Mouse (Mus musculus): ENCODE measurements around the gene E130308A19Rik. TPM values are rescaled to one million over a fixed set of nuclear protein-coding genes. Genes with fewer than 3 reads are reported as not detected.
A peak's percentile ranks its signal among the peaks of the same experiment; 100 is the strongest.

E130308A19Rik gene
- polyA plus RNA-seq, 1 experiment, result 3.0 TPM

DNA sequence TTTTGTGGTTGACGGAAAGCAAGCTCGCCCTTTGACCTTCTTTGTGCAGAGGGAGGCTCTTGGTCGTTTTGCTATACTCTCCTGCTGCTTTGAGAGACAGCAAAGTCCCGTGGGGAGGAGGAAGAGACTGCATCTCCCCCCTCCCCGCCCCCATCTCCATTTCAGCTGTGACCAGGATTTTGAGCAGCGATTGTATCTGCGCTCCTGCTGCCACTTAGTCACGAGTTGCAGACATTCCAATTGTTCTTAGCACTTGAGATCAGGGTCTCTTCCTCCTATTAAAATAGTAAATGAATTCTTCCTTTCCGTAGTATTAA lies 180.8 kb downstream of the E130308A19Rik start:
- Histone ChIP-seq H3K4me2 (ENCODE audit: low read depth) (peak overlapping the region; percentile 80), H3K4me3 (peak overlapping the region; percentile 65), H3K36me3 (ENCODE audit: control insufficient read depth, insufficient read depth) (no peaks in the 10 kb centered on the region), H3K79me2 (ENCODE audit: control insufficient read depth, insufficient read depth) (peaks cover 25% of the 10 kb centered on the region), H3ac (ENCODE audit: control insufficient read depth, insufficient read length) (peak overlapping the region; percentile 37), H3K27me3 (ENCODE audit: control insufficient read depth, insufficient read depth, insufficient read length) (no peaks in the 10 kb centered on the region)
- TF ChIP-seq CEBPB (IDR thresholded peaks at IDR 0.05; ENCODE audit: insufficient read depth, poor library complexity, severe bottlenecking) (no peak), MYOD1 (IDR thresholded peaks at IDR 0.05; ENCODE audit: control insufficient read depth in 1 of 3, insufficient read length in 2 of 3, low read depth in 2 of 3) (peak in 1 of 3 experiments; percentile 21)

GRCm38 (mm10) chr4:59807521-59807920 lies 181.5 kb downstream of the E130308A19Rik start:
- Histone ChIP-seq H3K4me2 (ENCODE audit: low read depth) (peak overlapping the region; percentile 80), H3K27me3 (ENCODE audit: control insufficient read depth, insufficient read depth, insufficient read length) (no peaks in the 10 kb centered on the region), H3ac (ENCODE audit: control insufficient read depth, insufficient read length) (no peak overlapping the region), H3K36me3 (ENCODE audit: control insufficient read depth, insufficient read depth) (no peaks in the 10 kb centered on the region), H3K4me3 (peak overlapping the region; percentile 65), H3K79me2 (ENCODE audit: control insufficient read depth, insufficient read depth) (peaks cover 25% of the 10 kb centered on the region)
- TF ChIP-seq TCF3 (IDR thresholded peaks at IDR 0.05; ENCODE audit: insufficient read length, low read depth) (no peak), POLR2A (IDR thresholded peaks at IDR 0.05; ENCODE audit: insufficient read length, low read depth) (no peak), E2F4 (IDR thresholded peaks at IDR 0.05; ENCODE audit: insufficient read depth) (no peak), REST (IDR thresholded peaks at IDR 0.05; ENCODE audit: insufficient read depth, insufficient read length) (no peak), POLR2AphosphoS2 (IDR thresholded peaks at IDR 0.05; ENCODE audit: insufficient read length, low read depth) (no peak), MYOG (IDR thresholded peaks at IDR 0.05; ENCODE audit: control insufficient read depth in 1 of 3, insufficient read depth in 1 of 3, insufficient read length in 2 of 3, low read depth in 2 of 3) (no peak), USF1 (IDR thresholded peaks at IDR 0.05; ENCODE audit: low read depth) (no peak), CEBPB (IDR thresholded peaks at IDR 0.05; ENCODE audit: insufficient read depth, poor library complexity, severe bottlenecking) (no peak), MAX (IDR thresholded peaks at IDR 0.05; ENCODE audit: low read depth) (no peak), TCF12 (IDR thresholded peaks at IDR 0.05; ENCODE audit: insufficient read depth, poor library complexity, severe bottlenecking) (no peak), SRF (IDR thresholded peaks at IDR 0.05; ENCODE audit: control insufficient read depth, insufficient read length, low read depth) (no peak), MYOD1 (IDR thresholded peaks at IDR 0.05; ENCODE audit: control insufficient read depth in 1 of 3, insufficient read length in 2 of 3, low read depth in 2 of 3) (no peak)

DNA sequence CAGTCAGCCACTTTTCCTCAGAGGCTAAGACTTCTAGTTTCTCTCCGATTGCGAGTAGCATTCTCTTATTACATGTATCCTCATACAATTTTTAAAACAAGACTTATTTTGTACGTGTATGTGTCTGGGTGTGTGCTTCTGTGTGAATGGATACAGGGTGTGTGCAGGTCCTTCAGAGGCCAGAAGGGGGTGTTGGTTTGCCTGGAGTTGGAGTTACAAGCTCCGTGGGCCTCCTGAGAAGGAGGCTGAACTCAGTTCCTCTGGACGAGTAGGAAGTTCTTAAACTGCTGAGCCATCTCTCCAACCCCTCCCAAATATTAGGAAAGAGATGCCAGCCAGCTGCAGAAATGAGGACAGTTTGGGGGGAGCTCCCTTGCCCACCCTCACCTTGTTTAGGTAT lies 182.4 kb downstream of the E130308A19Rik start:
- Histone ChIP-seq H3K79me2 (ENCODE audit: control insufficient read depth, insufficient read depth) (peaks cover 29% of the 10 kb centered on the region), H3K27me3 (ENCODE audit: control insufficient read depth, insufficient read depth, insufficient read length) (no peaks in the 10 kb centered on the region), H3K36me3 (ENCODE audit: control insufficient read depth, insufficient read depth) (no peaks in the 10 kb centered on the region), H3K4me2 (ENCODE audit: low read depth) (no peak overlapping the region), H3K4me3 (no peak overlapping the region), H3ac (ENCODE audit: control insufficient read depth, insufficient read length) (no peak overlapping the region)
- no peak for TF ChIP-seq SRF (IDR thresholded peaks at IDR 0.05; ENCODE audit: control insufficient read depth, insufficient read length, low read depth)
- TF ChIP-seq POLR2A (IDR thresholded peaks at IDR 0.05; ENCODE audit: insufficient read length, low read depth), result no peak
- TF ChIP-seq REST (IDR thresholded peaks at IDR 0.05; ENCODE audit: insufficient read depth, insufficient read length), result no peak
- no peak for TF ChIP-seq MAX (IDR thresholded peaks at IDR 0.05; ENCODE audit: low read depth)
- no peak for TF ChIP-seq USF1 (IDR thresholded peaks at IDR 0.05; ENCODE audit: low read depth)
- no peak for TF ChIP-seq E2F4 (IDR thresholded peaks at IDR 0.05; ENCODE audit: insufficient read depth)
- TF ChIP-seq POLR2AphosphoS2 (IDR thresholded peaks at IDR 0.05; ENCODE audit: insufficient read length, low read depth), result no peak
- no peak for TF ChIP-seq MYOG (IDR thresholded peaks at IDR 0.05; ENCODE audit: control insufficient read depth in 1 of 3, insufficient read depth in 1 of 3, insufficient read length in 2 of 3, low read depth in 2 of 3)
- TF ChIP-seq MYOD1 (IDR thresholded peaks at IDR 0.05; ENCODE audit: control insufficient read depth in 1 of 3, insufficient read length in 2 of 3, low read depth in 2 of 3), result no peak
- TF ChIP-seq TCF12 (IDR thresholded peaks at IDR 0.05; ENCODE audit: insufficient read depth, poor library complexity, severe bottlenecking), result no peak
- no peak for TF ChIP-seq CEBPB (IDR thresholded peaks at IDR 0.05; ENCODE audit: insufficient read depth, poor library complexity, severe bottlenecking)
- TF ChIP-seq TCF3 (IDR thresholded peaks at IDR 0.05; ENCODE audit: insufficient read length, low read depth), result no peak

Other genes with a start within 250 kb of the E130308A19Rik start
- gene Susd1, start 187.6 kb upstream of the E130308A19Rik start, polyA plus RNA-seq (2012; fragmentation: generic; extraction: Trizol), result 0.55 TPM
- 7.8 TPM for gene Ptbp3, start 76.8 kb upstream of the E130308A19Rik start, polyA plus RNA-seq (2012; fragmentation: generic; extraction: Trizol)
- 9.5 TPM for gene Hsdl2, start 44.6 kb upstream of the E130308A19Rik start, polyA plus RNA-seq (2012; fragmentation: generic; extraction: Trizol)
- gene Inip, start 175.4 kb downstream of the E130308A19Rik start, polyA plus RNA-seq (2012; fragmentation: generic; extraction: Trizol), result 7.4 TPM
- gene Snx30, start 179.6 kb downstream of the E130308A19Rik start, polyA plus RNA-seq (2012; fragmentation: generic; extraction: Trizol), result 2.6 TPM

All from myocyte (in vitro differentiated cells).